Mouse (Mus musculus): ENCODE measurements around the gene Tmed9. TPM values are rescaled to one million over a fixed set of nuclear protein-coding genes. Genes with fewer than 3 reads are reported as not detected.

Tmed9 gene
- polyA plus RNA-seq, 1 experiment from 2014 or later: 55.6 TPM

- H3K4me2 ChIP-seq (ENCODE audit: low read depth, low read length): peak overlapping the region; percentile 90
- 0 out of 2 replicates have a peak, but pooled peaks have one; percentile 2 for ATAC-seq (replicated peaks; ENCODE audit: insufficient number of reproducible peaks, low FRiP score, low TSS enrichment, low read depth)
- peak overlapping the region; percentile 67 for H3K27ac ChIP-seq (replicated peaks; ENCODE audit: low read depth, low read length)
- H3K9ac ChIP-seq (replicated peaks; ENCODE audit: low read length): peak overlapping the region; percentile 73
- DNase-seq (ENCODE audit: low spot score): no peak
- no peaks in the 10 kb centered on the region for H3K4me1 ChIP-seq (ENCODE audit: control insufficient read depth, insufficient read depth, low read length)
- WGBS: 17% methylated on average over 17 of the region's 17 CpGs
- no peaks in the 10 kb centered on the region for H3K27me3 ChIP-seq (ENCODE audit: control insufficient read depth, insufficient read depth, low read length)
- peaks cover 16% of the 10 kb centered on the region for H3K36me3 ChIP-seq (replicated peaks; ENCODE audit: control insufficient read depth, insufficient read depth, low read depth, low read length)
- H3K9me3 ChIP-seq (replicated peaks; ENCODE audit: control insufficient read depth, low read length): no peaks in the 10 kb centered on the region
- peak overlapping the region; percentile 87 for H3K4me3 ChIP-seq (ENCODE audit: low read depth, low read length)
Measured at GRCm38 (mm10) chr13:55535796-55536193, 37.7 kb upstream of the Tmed9 start.

- Histone ChIP-seq H3K27me3 (ENCODE audit: control insufficient read depth, insufficient read depth, low read length) (no peaks in the 10 kb centered on the region), H3K9me3 (replicated peaks; ENCODE audit: control insufficient read depth, low read length) (no peaks in the 10 kb centered on the region), H3K9ac (replicated peaks; ENCODE audit: low read length) (peak within 1 kb of the TSS; percentile 73), H3K4me2 (ENCODE audit: low read depth, low read length) (peak within 1 kb of the TSS; percentile 90), H3K4me1 (ENCODE audit: control insufficient read depth, insufficient read depth, low read length) (no peaks in the 10 kb centered on the region), H3K36me3 (replicated peaks; ENCODE audit: control insufficient read depth, insufficient read depth, low read depth, low read length) (peaks cover 13% of the 10 kb centered on the region), H3K4me3 (ENCODE audit: low read depth, low read length) (peak within 1 kb of the TSS; percentile 87), H3K27ac (replicated peaks; ENCODE audit: low read depth, low read length) (peak within 1 kb of the TSS; percentile 67)
- WGBS: 1% methylated on average over 70 of the region's 70 CpGs
- ATAC-seq (replicated peaks; ENCODE audit: insufficient number of reproducible peaks, low FRiP score, low TSS enrichment, low read depth): peak; percentile 96
- peak; percentile 99 for DNase-seq (ENCODE audit: low spot score)
Measured at GRCm38 (mm10) chr13:55536194-55537175, 37.0 kb upstream of the Tmed9 start, which contains the start of gene Ddx41. Gene Ddx41 (minus strand): TSS chr13:55536658.

GRCm38 (mm10) chr13:55540933-55541332 lies 32.6 kb upstream of the Tmed9 start:
- Histone ChIP-seq H3K4me2 (ENCODE audit: low read depth, low read length) (no peak overlapping the region), H3K36me3 (replicated peaks; ENCODE audit: control insufficient read depth, insufficient read depth, low read depth, low read length) (peaks cover 12% of the 10 kb centered on the region), H3K9ac (replicated peaks; ENCODE audit: low read length) (no peak overlapping the region), H3K27ac (replicated peaks; ENCODE audit: low read depth, low read length) (no peak overlapping the region), H3K4me1 (ENCODE audit: control insufficient read depth, insufficient read depth, low read length) (no peaks in the 10 kb centered on the region), H3K9me3 (replicated peaks; ENCODE audit: control insufficient read depth, low read length) (no peaks in the 10 kb centered on the region), H3K27me3 (ENCODE audit: control insufficient read depth, insufficient read depth, low read length) (no peaks in the 10 kb centered on the region), H3K4me3 (ENCODE audit: low read depth, low read length) (no peak overlapping the region)
- DNase-seq (ENCODE audit: low spot score) (no peak), ATAC-seq (replicated peaks; ENCODE audit: insufficient number of reproducible peaks, low FRiP score, low TSS enrichment, low read depth) (no peak)
- WGBS: 89% methylated on average over 2 of the region's 2 CpGs

GRCm38 (mm10) chr13:55542891-55543290 lies 30.6 kb upstream of the Tmed9 start:
- no peaks in the 10 kb centered on the region for H3K9me3 ChIP-seq (replicated peaks; ENCODE audit: control insufficient read depth, low read length)
- H3K9ac ChIP-seq (replicated peaks; ENCODE audit: low read length): no peak overlapping the region
- H3K4me2 ChIP-seq (ENCODE audit: low read depth, low read length): no peak overlapping the region
- no peak overlapping the region for H3K27ac ChIP-seq (replicated peaks; ENCODE audit: low read depth, low read length)
- H3K36me3 ChIP-seq (replicated peaks; ENCODE audit: control insufficient read depth, insufficient read depth, low read depth, low read length): peaks cover 17% of the 10 kb centered on the region
- no peak for ATAC-seq (replicated peaks; ENCODE audit: insufficient number of reproducible peaks, low FRiP score, low TSS enrichment, low read depth)
- H3K4me3 ChIP-seq (ENCODE audit: low read depth, low read length): no peak overlapping the region
- H3K4me1 ChIP-seq (ENCODE audit: control insufficient read depth, insufficient read depth, low read length): no peaks in the 10 kb centered on the region
- 97% methylated on average over 4 of the region's 4 CpGs for WGBS
- DNase-seq (ENCODE audit: low spot score): no peak
- H3K27me3 ChIP-seq (ENCODE audit: control insufficient read depth, insufficient read depth, low read length): no peaks in the 10 kb centered on the region

- 91% methylated on average over 8 of the region's 8 CpGs for WGBS
- no peak overlapping the region for H3K27ac ChIP-seq (replicated peaks; ENCODE audit: low read depth, low read length)
- no peak overlapping the region for H3K4me3 ChIP-seq (ENCODE audit: low read depth, low read length)
- no peak overlapping the region for H3K4me2 ChIP-seq (ENCODE audit: low read depth, low read length)
- ATAC-seq (replicated peaks; ENCODE audit: insufficient number of reproducible peaks, low FRiP score, low TSS enrichment, low read depth): no peak
- H3K27me3 ChIP-seq (ENCODE audit: control insufficient read depth, insufficient read depth, low read length): no peaks in the 10 kb centered on the region
- DNase-seq (ENCODE audit: low spot score): no peak
- peaks cover 19% of the 10 kb centered on the region for H3K36me3 ChIP-seq (replicated peaks; ENCODE audit: control insufficient read depth, insufficient read depth, low read depth, low read length)
- H3K9me3 ChIP-seq (replicated peaks; ENCODE audit: control insufficient read depth, low read length): no peaks in the 10 kb centered on the region
- no peak overlapping the region for H3K9ac ChIP-seq (replicated peaks; ENCODE audit: low read length)
- no peaks in the 10 kb centered on the region for H3K4me1 ChIP-seq (ENCODE audit: control insufficient read depth, insufficient read depth, low read length)
Measured at GRCm38 (mm10) chr13:55543447-55543846, 30.1 kb upstream of the Tmed9 start.

- no peak overlapping the region for H3K4me2 ChIP-seq (ENCODE audit: low read depth, low read length)
- no peak overlapping the region for H3K27ac ChIP-seq (replicated peaks; ENCODE audit: low read depth, low read length)
- no peak overlapping the region for H3K4me3 ChIP-seq (ENCODE audit: low read depth, low read length)
- H3K9ac ChIP-seq (replicated peaks; ENCODE audit: low read length): no peak overlapping the region
- no peaks in the 10 kb centered on the region for H3K4me1 ChIP-seq (ENCODE audit: control insufficient read depth, insufficient read depth, low read length)
- ATAC-seq (replicated peaks; ENCODE audit: insufficient number of reproducible peaks, low FRiP score, low TSS enrichment, low read depth) (no peak), DNase-seq (ENCODE audit: low spot score) (no peak)
- no peaks in the 10 kb centered on the region for H3K9me3 ChIP-seq (replicated peaks; ENCODE audit: control insufficient read depth, low read length)
- H3K36me3 ChIP-seq (replicated peaks; ENCODE audit: control insufficient read depth, insufficient read depth, low read depth, low read length): peaks cover 18% of the 10 kb centered on the region
- H3K27me3 ChIP-seq (ENCODE audit: control insufficient read depth, insufficient read depth, low read length): no peaks in the 10 kb centered on the region
- 86% methylated on average over 6 of the region's 6 CpGs for WGBS
Measured at GRCm38 (mm10) chr13:55544792-55545191, 28.7 kb upstream of the Tmed9 start.

- ATAC-seq (replicated peaks; ENCODE audit: insufficient number of reproducible peaks, low FRiP score, low TSS enrichment, low read depth) (no peak), DNase-seq (ENCODE audit: low spot score) (no peak)
- H3K9me3 ChIP-seq (replicated peaks; ENCODE audit: control insufficient read depth, low read length): no peaks in the 10 kb centered on the region
- no peak overlapping the region for H3K4me3 ChIP-seq (ENCODE audit: low read depth, low read length)
- no peak overlapping the region for H3K27ac ChIP-seq (replicated peaks; ENCODE audit: low read depth, low read length)
- no peak overlapping the region for H3K9ac ChIP-seq (replicated peaks; ENCODE audit: low read length)
- no peaks in the 10 kb centered on the region for H3K27me3 ChIP-seq (ENCODE audit: control insufficient read depth, insufficient read depth, low read length)
- H3K4me1 ChIP-seq (ENCODE audit: control insufficient read depth, insufficient read depth, low read length): no peaks in the 10 kb centered on the region
- 92% methylated on average over 2 of the region's 2 CpGs for WGBS
- H3K36me3 ChIP-seq (replicated peaks; ENCODE audit: control insufficient read depth, insufficient read depth, low read depth, low read length): peaks cover 19% of the 10 kb centered on the region
- no peak overlapping the region for H3K4me2 ChIP-seq (ENCODE audit: low read depth, low read length)
Measured at GRCm38 (mm10) chr13:55547916-55548315, 25.6 kb upstream of the Tmed9 start.

GRCm38 (mm10) chr13:55548426-55548825 lies 25.1 kb upstream of the Tmed9 start:
- H3K27ac ChIP-seq (replicated peaks; ENCODE audit: low read depth, low read length): no peak overlapping the region
- no peak overlapping the region for H3K4me2 ChIP-seq (ENCODE audit: low read depth, low read length)
- H3K4me3 ChIP-seq (ENCODE audit: low read depth, low read length): no peak overlapping the region
- H3K27me3 ChIP-seq (ENCODE audit: control insufficient read depth, insufficient read depth, low read length): no peaks in the 10 kb centered on the region
- no peak overlapping the region for H3K9ac ChIP-seq (replicated peaks; ENCODE audit: low read length)
- H3K4me1 ChIP-seq (ENCODE audit: control insufficient read depth, insufficient read depth, low read length): no peaks in the 10 kb centered on the region
- peaks cover 21% of the 10 kb centered on the region for H3K36me3 ChIP-seq (replicated peaks; ENCODE audit: control insufficient read depth, insufficient read depth, low read depth, low read length)
- ATAC-seq (replicated peaks; ENCODE audit: insufficient number of reproducible peaks, low FRiP score, low TSS enrichment, low read depth) (no peak), DNase-seq (ENCODE audit: low spot score) (no peak)
- no peaks in the 10 kb centered on the region for H3K9me3 ChIP-seq (replicated peaks; ENCODE audit: control insufficient read depth, low read length)
- WGBS: 89% methylated on average over 5 of the region's 5 CpGs
